In the genomic region with DNA sequence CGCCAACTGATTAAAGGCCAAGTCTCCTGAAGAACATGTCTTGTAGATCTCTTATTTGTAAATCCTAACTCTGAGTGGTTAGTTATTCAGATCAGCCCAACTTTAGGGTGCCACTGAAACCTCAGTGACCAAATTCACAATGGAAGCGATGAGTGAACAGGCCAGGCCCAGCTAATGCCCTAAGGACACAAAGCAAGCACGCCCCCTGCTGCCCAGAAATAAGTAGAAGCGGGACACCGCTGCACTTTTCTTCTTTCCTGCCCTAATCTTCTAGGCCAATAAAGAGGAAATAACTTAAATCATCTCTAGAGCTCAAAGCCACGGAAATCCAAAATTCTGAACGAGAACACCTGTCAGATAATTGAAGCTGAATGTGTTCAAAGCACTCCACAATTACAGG, we compare ENCODE assay signal across 9 mouse cellular contexts.
A peak's percentile ranks its signal among the peaks of the same experiment; 100 is the strongest.
DNase-seq lines count a peak whose midpoint lies in the region; ATAC-seq and TF ChIP-seq lines count a peak whose summit lies in the region.
"Had no signal": no experiment of that assay in that cellular context is flagged by ENCODE, and none has a peak within 500 bp of the region (broad histone marks: within the 10 kb centered on the region; RNA-seq: fewer than 3 reads in every experiment).

No protein-coding gene starts in this region.

- no peak overlapping the region for H3K4me3 ChIP-seq in neural tube, embryonic 11.5 days (ENCODE audit: low read depth, low read length)
- H3K4me3 ChIP-seq: stomach, embryonic 15.5 days had no signal

- 32% methylated on average over 7 of the region's 7 CpGs for WGBS in neural tube, embryonic 11.5 days

- H3K9ac ChIP-seq in neural tube, embryonic 11.5 days (ENCODE audit: low read length): no peak overlapping the region
- H3K9ac ChIP-seq: stomach, embryonic 15.5 days had no signal

- TF ChIP-seq CTCF in brain, embryonic 14.5 days (IDR thresholded peaks at IDR 0.05; ENCODE audit: borderline replicate concordance, extremely low read depth, insufficient read depth, insufficient read length): peak; percentile 44; the same call in 1 of the 2 replicates

- H3K4me1 ChIP-seq in neural tube, embryonic 11.5 days (ENCODE audit: control insufficient read depth, insufficient read depth, low read length): no peaks in the 10 kb centered on the region
- H3K4me1 ChIP-seq: stomach, embryonic 15.5 days had no signal

- TF ChIP-seq POLR2A in brain, embryonic 14.5 days (IDR thresholded peaks at IDR 0.05; ENCODE audit: borderline replicate concordance, extremely low read depth, insufficient read depth, insufficient read length, poor library complexity, severe bottlenecking): no peak

- no peaks in the 10 kb centered on the region for H3K9me3 ChIP-seq in neural tube, embryonic 11.5 days (ENCODE audit: control insufficient read depth, low read length)
- H3K9me3 ChIP-seq: stomach, embryonic 15.5 days had no signal

- no peak for ATAC-seq in neural tube, embryonic 11.5 days (ENCODE audit: insufficient read depth, low FRiP score, low TSS enrichment)

- H3K27me3 ChIP-seq in neural tube, embryonic 11.5 days (ENCODE audit: control insufficient read depth, insufficient read depth, low read length): no peaks in the 10 kb centered on the region
- H3K27me3 ChIP-seq: stomach, embryonic 15.5 days had no signal

- no peak overlapping the region for H3K27ac ChIP-seq in neural tube, embryonic 11.5 days (ENCODE audit: low read depth, low read length)
- H3K27ac ChIP-seq: stomach, embryonic 15.5 days had no signal

- peak; percentile 12 for DNase-seq in gastrocnemius, postnatal 10 days
- no peak for DNase-seq in gastrocnemius, postnatal 25 days
- DNase-seq in neural tube, embryonic 11.5 days (ENCODE audit: low spot score): peak; percentile 38
- no peak for DNase-seq in neural tube, embryonic 10.5 days (ENCODE audit: extremely low spot score, low spot score)
- DNase-seq in brain, embryonic 14.5 days (ENCODE audit: low read depth): no peak
- DNase-seq in naive thymus-derived CD4-positive, alpha-beta T cell, adult 2 months (ENCODE audit: low read depth): peak; percentile 25
- no peak for DNase-seq in frontal cortex, postnatal 36 days (ENCODE audit: low spot score in 2 of 2)
- no peak for DNase-seq in frontal cortex, postnatal 10 days (ENCODE audit: low spot score in 2 of 2)

- H3K36me3 ChIP-seq in neural tube, embryonic 11.5 days (ENCODE audit: control insufficient read depth, insufficient read depth, low read length): no peaks in the 10 kb centered on the region
- H3K36me3 ChIP-seq: stomach, embryonic 15.5 days had no signal

- no peak overlapping the region for H3K4me2 ChIP-seq in neural tube, embryonic 11.5 days (ENCODE audit: low read depth)
- H3K4me2 ChIP-seq: stomach, embryonic 15.5 days had no signal

Comparison
In these comparisons a context has a peak if more than half of its experiments do, and no peak if none do; other contexts are left out.
1. DNase-seq: peak in gastrocnemius, postnatal 10 days (single experiment), neural tube, embryonic 11.5 days (single experiment) and naive thymus-derived CD4-positive, alpha-beta T cell, adult 2 months (single experiment); none in gastrocnemius, postnatal 25 days (single experiment), neural tube, embryonic 10.5 days (single experiment), brain, embryonic 14.5 days (single experiment), frontal cortex, postnatal 36 days (0 of 2) and frontal cortex, postnatal 10 days (0 of 2).